ENCODE assay signal across 8 mouse cellular contexts in the genomic region with DNA sequence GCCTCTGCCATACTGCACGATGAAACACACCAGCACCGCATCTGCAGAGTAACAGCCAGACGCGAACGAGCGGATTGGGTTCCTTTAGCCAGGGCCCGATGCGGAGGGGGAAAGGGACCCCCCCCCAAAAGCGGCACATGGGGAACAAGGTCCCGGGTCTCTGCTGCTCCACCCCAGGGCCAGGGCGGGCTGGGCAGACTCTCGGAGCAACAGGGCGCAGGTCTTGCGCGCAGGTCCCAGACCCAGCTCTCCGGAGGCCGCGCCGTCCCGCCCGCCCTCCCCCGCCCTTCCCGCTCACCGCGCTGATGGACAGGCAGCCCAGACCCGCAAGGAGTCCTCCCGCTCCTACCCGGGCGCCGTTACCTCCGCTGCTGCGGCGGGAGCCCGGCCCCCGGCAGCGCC. TPM values are rescaled to one million over a fixed set of nuclear protein-coding genes. Genes with fewer than 3 reads are reported as not detected.
DNase-seq lines count a peak whose midpoint lies in the region; ATAC-seq and TF ChIP-seq lines count a peak whose summit lies in the region.

No protein-coding gene starts in this region.

- H3K36me3 ChIP-seq in lung, embryonic 15.5 days, result no peaks in the 10 kb centered on the region
- peaks cover 7% of the 10 kb centered on the region; the same call in 1 of the 2 replicates for H3K36me3 ChIP-seq in forebrain, embryonic 13.5 days (ENCODE audit: poor library complexity, severe bottlenecking)
- no peaks in the 10 kb centered on the region for H3K36me3 ChIP-seq in liver, embryonic 11.5 days (ENCODE audit: control insufficient read depth, insufficient read depth, low read length)

- no peak for TF ChIP-seq POLR2A in cortical plate, adult 2 months (IDR thresholded peaks at IDR 0.05; ENCODE audit: extremely low read depth, insufficient read depth, low read length)

- no peaks in the 10 kb centered on the region for H3K27me3 ChIP-seq in lung, embryonic 15.5 days
- no peaks in the 10 kb centered on the region for H3K27me3 ChIP-seq in forebrain, embryonic 13.5 days
- no peaks in the 10 kb centered on the region for H3K27me3 ChIP-seq in liver, embryonic 11.5 days (replicated peaks; ENCODE audit: control insufficient read depth, insufficient read depth, low read length)

- peak overlapping the region; percentile 96 for H3K4me2 ChIP-seq in lung, embryonic 15.5 days
- peak overlapping the region; percentile 71 for H3K4me2 ChIP-seq in forebrain, embryonic 13.5 days
- H3K4me2 ChIP-seq in liver, embryonic 11.5 days, result peak overlapping the region; percentile 92

- peak overlapping the region; percentile 51; the same call in 1 of the 2 replicates for H3K27ac ChIP-seq in lung, embryonic 15.5 days
- peak overlapping the region; percentile 82; the same call in 1 of the 2 replicates for H3K27ac ChIP-seq in cortical plate, adult 2 months (ENCODE audit: insufficient read depth, low read length)
- peak overlapping the region; percentile 91 for H3K27ac ChIP-seq in forebrain, embryonic 13.5 days
- peak overlapping the region; percentile 96 for H3K27ac ChIP-seq in liver, embryonic 11.5 days (ENCODE audit: low read depth, low read length)

- peaks cover 9% of the 10 kb centered on the region; the same call in 1 of the 2 replicates for H3K4me1 ChIP-seq in lung, embryonic 15.5 days
- H3K4me1 ChIP-seq in cortical plate, adult 2 months (ENCODE audit: control insufficient read depth, insufficient read depth, low read length), result peaks cover 4% of the 10 kb centered on the region
- peaks cover 49% of the 10 kb centered on the region for H3K4me1 ChIP-seq in forebrain, embryonic 13.5 days
- peaks cover 21% of the 10 kb centered on the region for H3K4me1 ChIP-seq in liver, embryonic 11.5 days (replicated peaks; ENCODE audit: control insufficient read depth, insufficient read depth, low read length)

- peak; percentile 74; the same call in 1 of the 2 replicates for ATAC-seq in lung, embryonic 15.5 days (ENCODE audit: borderline replicate concordance, extremely low read depth, low FRiP score, low TSS enrichment)
- ATAC-seq in forebrain, embryonic 13.5 days, result peak; percentile 87
- ATAC-seq in liver, embryonic 11.5 days (replicated peaks; ENCODE audit: low FRiP score), result peak; percentile 69

- peak overlapping the region; percentile 56 for H3K9ac ChIP-seq in lung, embryonic 15.5 days
- peak overlapping the region; percentile 88 for H3K9ac ChIP-seq in forebrain, embryonic 13.5 days
- peak overlapping the region; percentile 92 for H3K9ac ChIP-seq in liver, embryonic 11.5 days (ENCODE audit: low read depth, low read length)

- TF ChIP-seq CTCF in cortical plate, adult 2 months (IDR thresholded peaks at IDR 0.05; ENCODE audit: extremely low read depth, insufficient read depth, low read length), result no peak

- no peak for DNase-seq in lung, postnatal 25 days (ENCODE audit: low spot score)
- peak; percentile 75 for DNase-seq in liver, embryonic 11.5 days (ENCODE audit: low spot score)
- DNase-seq in testis, postnatal 10 days (ENCODE audit: low spot score), result peak; percentile 61
- DNase-seq in gastrocnemius, postnatal 25 days, result no peak
- no peak for DNase-seq in adrenal gland, postnatal 36 days

- peak overlapping the region; percentile 78 for H3K4me3 ChIP-seq in lung, embryonic 15.5 days
- H3K4me3 ChIP-seq in cortical plate, adult 2 months (ENCODE audit: insufficient read depth, low read length), result peak overlapping the region; percentile 43
- H3K4me3 ChIP-seq in forebrain, embryonic 13.5 days, result peak overlapping the region; percentile 80
- peak overlapping the region; percentile 94 for H3K4me3 ChIP-seq in liver, embryonic 11.5 days (ENCODE audit: low read depth, low read length)

- 0% methylated on average over 33 of the region's 36 CpGs for WGBS in lung, embryonic 15.5 days
- 0% methylated on average over 26 of the region's 36 CpGs for WGBS in forebrain, embryonic 13.5 days
- under 1% methylated on average over 29 of the region's 36 CpGs for WGBS in liver, embryonic 11.5 days

- H3K9me3 ChIP-seq in lung, embryonic 15.5 days, result no peaks in the 10 kb centered on the region
- no peaks in the 10 kb centered on the region for H3K9me3 ChIP-seq in forebrain, embryonic 13.5 days (replicated peaks)
- no peaks in the 10 kb centered on the region for H3K9me3 ChIP-seq in liver, embryonic 11.5 days (ENCODE audit: control insufficient read depth, low read length)

RNA-seq across cellular contexts. Expression of gene Dyrk3, which starts 0.4 kb away (rescaled TPM):
- polyA plus RNA-seq in lung, embryonic 15.5 days (2015; fragmentation: Nextera tagmentation; extraction: Ambion mirVana), result 3.3 and 3.7 TPM in 2 replicates
- polyA plus RNA-seq in cortical plate, adult 2 months (2012; rRNA removed), result 6.2 and 7.1 TPM in 2 replicates
- 16.7 and 18.9 TPM in 2 replicates for polyA plus RNA-seq in forebrain, embryonic 13.5 days (2015; fragmentation: Nextera tagmentation; extraction: Ambion mirVana)
- polyA plus RNA-seq in liver, embryonic 11.5 days (2014; fragmentation: Nextera tagmentation; extraction: Ambion mirVana), result 11.7 and 16.2 TPM in 2 replicates
- total RNA-seq in gastrocnemius, postnatal 25 days (2021), result not detected
- 1 to 10 TPM; 4.3 to 7.3 TPM for total RNA-seq in adrenal gland, postnatal 36 days (2021)

RNA-seq across cellular contexts. Expression of gene Eif2d, which starts 15.3 kb away (rescaled TPM):
- polyA plus RNA-seq in lung, embryonic 15.5 days (2015; fragmentation: Nextera tagmentation; extraction: Ambion mirVana), result 60.3 and 63.0 TPM in 2 replicates
- polyA plus RNA-seq in cortical plate, adult 2 months (2012; rRNA removed), result 57.8 and 58.0 TPM in 2 replicates
- polyA plus RNA-seq in forebrain, embryonic 13.5 days (2015; fragmentation: Nextera tagmentation; extraction: Ambion mirVana), result 55.0 and 60.6 TPM in 2 replicates
- 61.4 and 62.5 TPM in 2 replicates for polyA plus RNA-seq in liver, embryonic 11.5 days (2014; fragmentation: Nextera tagmentation; extraction: Ambion mirVana)
- total RNA-seq in gastrocnemius, postnatal 25 days (2021), result 10 to 100 TPM; 25.8 to 30.0 TPM
- 10 to 100 TPM; 34.8 to 46.9 TPM for total RNA-seq in adrenal gland, postnatal 36 days (2021)

RNA-seq across cellular contexts. Expression of gene Mapkapk2, which starts 40.1 kb away (rescaled TPM):
- 57.9 and 61.0 TPM in 2 replicates for polyA plus RNA-seq in lung, embryonic 15.5 days (2015; fragmentation: Nextera tagmentation; extraction: Ambion mirVana)
- polyA plus RNA-seq in cortical plate, adult 2 months (2012; rRNA removed), result 24.5 and 26.4 TPM in 2 replicates
- 28.4 and 30.5 TPM in 2 replicates for polyA plus RNA-seq in forebrain, embryonic 13.5 days (2015; fragmentation: Nextera tagmentation; extraction: Ambion mirVana)
- 26.9 and 30.1 TPM in 2 replicates for polyA plus RNA-seq in liver, embryonic 11.5 days (2014; fragmentation: Nextera tagmentation; extraction: Ambion mirVana)
- total RNA-seq in gastrocnemius, postnatal 25 days (2021), result 100 to 1,000 TPM; 193 to 219 TPM
- total RNA-seq in adrenal gland, postnatal 36 days (2021), result 100 to 1,000 TPM; 205 to 213 TPM

Comparison
In these comparisons a context has a peak if more than half of its experiments do, and no peak if none do; other contexts are left out.
1. H3K4me3 ChIP-seq: peak in every context shown above with its lines; median percentile 94 in liver, embryonic 11.5 days; 80 in forebrain, embryonic 13.5 days; 78 in lung, embryonic 15.5 days; 43 in cortical plate, adult 2 months.
2. DNase-seq: peak in liver, embryonic 11.5 days (single experiment) and testis, postnatal 10 days (single experiment); none in lung, postnatal 25 days (single experiment), gastrocnemius, postnatal 25 days (single experiment) and adrenal gland, postnatal 36 days (0 of 2).
3. Peak in every context shown above with its lines, with median percentiles within 50 percentile points of each other: ATAC-seq, H3K27ac ChIP-seq, H3K4me2 ChIP-seq and H3K9ac ChIP-seq.